Mouse (Mus musculus): ENCODE results near the gene Thumpd3. TPM values are rescaled to one million over a fixed set of nuclear protein-coding genes. Genes with fewer than 3 reads are reported as not detected.

Gene Thumpd3
- polyA plus RNA-seq, 1 experiment, result 5.8 TPM

GRCm38 (mm10) chr6:113027446-113027845 is 18.6 kb upstream of the Thumpd3 start:
- H3K36me3 ChIP-seq (ENCODE audit: control insufficient read depth, insufficient read depth, low read length), result no peaks in the 10 kb centered on the region
- TF ChIP-seq CTCF (IDR thresholded peaks at IDR 0.05; ENCODE audit: extremely low read depth, insufficient read depth, insufficient read length, insufficient replicate concordance) (no peak), POLR2A (IDR thresholded peaks at IDR 0.05; ENCODE audit: low read depth, low read length) (no peak)
- no peak overlapping the region for H3K27ac ChIP-seq (ENCODE audit: insufficient read depth, low read length)
- DNase-seq (ENCODE audit: low read depth in 1 of 2, low spot score in 2 of 2), result no peak
- 27% methylated on average over 2 of the region's 2 CpGs for WGBS
- H3K4me1 ChIP-seq (ENCODE audit: control insufficient read depth, insufficient read depth, insufficient read length), result no peaks in the 10 kb centered on the region
- no peaks in the 10 kb centered on the region for H3K27me3 ChIP-seq (ENCODE audit: control insufficient read depth, insufficient read depth, low read length)
- no peak overlapping the region for H3K4me3 ChIP-seq (ENCODE audit: extremely low read depth, insufficient read depth, insufficient read length)

- TF ChIP-seq CTCF (IDR thresholded peaks at IDR 0.05; ENCODE audit: extremely low read depth, insufficient read depth, insufficient read length, insufficient replicate concordance) (no peak), POLR2A (IDR thresholded peaks at IDR 0.05; ENCODE audit: low read depth, low read length) (no peak)
- Histone ChIP-seq H3K27ac (ENCODE audit: insufficient read depth, low read length) (no peak overlapping the region), H3K4me1 (ENCODE audit: control insufficient read depth, insufficient read depth, insufficient read length) (no peaks in the 10 kb centered on the region), H3K4me3 (ENCODE audit: extremely low read depth, insufficient read depth, insufficient read length) (no peak overlapping the region), H3K36me3 (ENCODE audit: control insufficient read depth, insufficient read depth, low read length) (no peaks in the 10 kb centered on the region), H3K27me3 (ENCODE audit: control insufficient read depth, insufficient read depth, low read length) (no peaks in the 10 kb centered on the region)
- 75% methylated on average over 3 of the region's 3 CpGs for WGBS
- no peak for DNase-seq (ENCODE audit: low read depth in 1 of 2, low spot score in 2 of 2)
Observed at GRCm38 (mm10) chr6:113029006-113029405, 17.0 kb upstream of the Thumpd3 start.

GRCm38 (mm10) chr6:113030553-113030952 is 15.5 kb upstream of the Thumpd3 start:
- Histone ChIP-seq H3K27ac (ENCODE audit: insufficient read depth, low read length) (no peak overlapping the region), H3K4me3 (ENCODE audit: extremely low read depth, insufficient read depth, insufficient read length) (no peak overlapping the region), H3K4me1 (ENCODE audit: control insufficient read depth, insufficient read depth, insufficient read length) (no peaks in the 10 kb centered on the region), H3K36me3 (ENCODE audit: control insufficient read depth, insufficient read depth, low read length) (no peaks in the 10 kb centered on the region), H3K27me3 (ENCODE audit: control insufficient read depth, insufficient read depth, low read length) (no peaks in the 10 kb centered on the region)
- no peak for TF ChIP-seq CTCF (IDR thresholded peaks at IDR 0.05; ENCODE audit: extremely low read depth, insufficient read depth, insufficient read length, insufficient replicate concordance)
- TF ChIP-seq POLR2A (IDR thresholded peaks at IDR 0.05; ENCODE audit: low read depth, low read length), result no peak
- DNase-seq (ENCODE audit: low read depth in 1 of 2, low spot score in 2 of 2), result no peak
- 78% methylated on average over 3 of the region's 3 CpGs for WGBS

- no peak overlapping the region for H3K27ac ChIP-seq (ENCODE audit: insufficient read depth, low read length)
- 87% methylated on average over 10 of the region's 10 CpGs for WGBS
- H3K4me3 ChIP-seq (ENCODE audit: extremely low read depth, insufficient read depth, insufficient read length), result no peak overlapping the region
- no peaks in the 10 kb centered on the region for H3K4me1 ChIP-seq (ENCODE audit: control insufficient read depth, insufficient read depth, insufficient read length)
- H3K36me3 ChIP-seq (ENCODE audit: control insufficient read depth, insufficient read depth, low read length), result no peaks in the 10 kb centered on the region
- DNase-seq (ENCODE audit: low read depth in 1 of 2, low spot score in 2 of 2), result no peak
- H3K27me3 ChIP-seq (ENCODE audit: control insufficient read depth, insufficient read depth, low read length), result no peaks in the 10 kb centered on the region
- TF ChIP-seq POLR2A (IDR thresholded peaks at IDR 0.05; ENCODE audit: low read depth, low read length), result no peak
- no peak for TF ChIP-seq CTCF (IDR thresholded peaks at IDR 0.05; ENCODE audit: extremely low read depth, insufficient read depth, insufficient read length, insufficient replicate concordance)
Observed at GRCm38 (mm10) chr6:113030970-113031660, 14.9 kb upstream of the Thumpd3 start.

GRCm38 (mm10) chr6:113032121-113032520 is 13.9 kb upstream of the Thumpd3 start:
- no peak overlapping the region for H3K4me3 ChIP-seq (ENCODE audit: extremely low read depth, insufficient read depth, insufficient read length)
- TF ChIP-seq CTCF (IDR thresholded peaks at IDR 0.05; ENCODE audit: extremely low read depth, insufficient read depth, insufficient read length, insufficient replicate concordance), result no peak
- TF ChIP-seq POLR2A (IDR thresholded peaks at IDR 0.05; ENCODE audit: low read depth, low read length), result no peak
- 76% methylated on average over 3 of the region's 3 CpGs for WGBS
- DNase-seq (ENCODE audit: low read depth in 1 of 2, low spot score in 2 of 2), result no peak
- H3K4me1 ChIP-seq (ENCODE audit: control insufficient read depth, insufficient read depth, insufficient read length), result no peaks in the 10 kb centered on the region
- H3K36me3 ChIP-seq (ENCODE audit: control insufficient read depth, insufficient read depth, low read length), result no peaks in the 10 kb centered on the region
- H3K27ac ChIP-seq (ENCODE audit: insufficient read depth, low read length), result no peak overlapping the region
- no peaks in the 10 kb centered on the region for H3K27me3 ChIP-seq (ENCODE audit: control insufficient read depth, insufficient read depth, low read length)

- no peak for TF ChIP-seq POLR2A (IDR thresholded peaks at IDR 0.05; ENCODE audit: low read depth, low read length)
- TF ChIP-seq CTCF (IDR thresholded peaks at IDR 0.05; ENCODE audit: extremely low read depth, insufficient read depth, insufficient read length, insufficient replicate concordance), result no peak
- WGBS, result 86% methylated on average over 2 of the region's 2 CpGs
Observed at GRCm38 (mm10) chr6:113033185-113033584, 12.8 kb upstream of the Thumpd3 start.

GRCm38 (mm10) chr6:113034466-113034865 is 11.6 kb upstream of the Thumpd3 start:
- Histone ChIP-seq H3K27ac (ENCODE audit: insufficient read depth, low read length) (no peak overlapping the region), H3K4me1 (ENCODE audit: control insufficient read depth, insufficient read depth, insufficient read length) (no peaks in the 10 kb centered on the region), H3K4me3 (ENCODE audit: extremely low read depth, insufficient read depth, insufficient read length) (no peak overlapping the region), H3K27me3 (ENCODE audit: control insufficient read depth, insufficient read depth, low read length) (no peaks in the 10 kb centered on the region), H3K36me3 (ENCODE audit: control insufficient read depth, insufficient read depth, low read length) (no peaks in the 10 kb centered on the region)
- DNase-seq (ENCODE audit: low read depth in 1 of 2, low spot score in 2 of 2), result no peak
- WGBS, result 89% methylated on average over 6 of the region's 6 CpGs
- no peak for TF ChIP-seq POLR2A (IDR thresholded peaks at IDR 0.05; ENCODE audit: low read depth, low read length)
- TF ChIP-seq CTCF (IDR thresholded peaks at IDR 0.05; ENCODE audit: extremely low read depth, insufficient read depth, insufficient read length, insufficient replicate concordance), result no peak

More at GRCm38 (mm10) chr6:113033185-113033584, 12.8 kb upstream of the Thumpd3 start:
- H3K4me1 ChIP-seq (ENCODE audit: control insufficient read depth, insufficient read depth, insufficient read length), result no peaks in the 10 kb centered on the region
- DNase-seq (ENCODE audit: low read depth in 1 of 2, low spot score in 2 of 2), result no peak
- H3K27me3 ChIP-seq (ENCODE audit: control insufficient read depth, insufficient read depth, low read length), result no peaks in the 10 kb centered on the region
- no peak overlapping the region for H3K4me3 ChIP-seq (ENCODE audit: extremely low read depth, insufficient read depth, insufficient read length)
- H3K36me3 ChIP-seq (ENCODE audit: control insufficient read depth, insufficient read depth, low read length), result no peaks in the 10 kb centered on the region
- no peak overlapping the region for H3K27ac ChIP-seq (ENCODE audit: insufficient read depth, low read length)
